Mouse (Mus musculus) R1 (cell line): ENCODE measurements at regions not wholly inside any gene's neighbourhood (a gene's known extent, or its start where the extent isn't known, plus 50 kb on each side); places are given as distances from the start of the nearest gene placed in this dataset.

Experiments
- DNase-seq: peaks from one replicate; pipeline ENCODE4 v3.0.0-alpha.2; 2018; ENCODE audit warnings: low read depth, low spot score

DNA sequence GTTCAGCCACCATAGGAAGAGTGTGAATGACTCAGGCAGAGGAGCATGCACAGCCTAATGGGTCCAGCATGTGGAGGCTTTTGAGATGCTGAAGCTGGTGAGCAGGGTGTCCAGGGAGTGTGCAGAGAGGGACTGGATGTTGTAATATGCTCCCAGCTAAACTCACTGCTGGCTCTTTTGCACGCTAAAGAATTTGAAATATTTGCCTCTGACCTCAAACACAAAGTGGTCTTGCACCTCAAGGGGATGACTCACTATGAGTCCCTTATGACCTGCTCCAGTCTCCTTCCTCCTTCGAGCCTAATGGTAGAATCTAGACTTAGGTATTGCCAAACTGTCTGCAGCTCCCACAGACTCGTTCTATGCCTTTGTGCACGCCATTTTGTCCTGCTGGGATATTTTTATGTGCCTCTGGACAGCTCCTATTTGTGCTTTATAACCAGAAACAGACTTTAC is 55.0 kb upstream of the Slit3 start:
- DNase-seq = no peak

GRCm38 (mm10) chr11:35057791-35058190 is 63.2 kb upstream of the Slit3 start:
- DNase-seq = no peak

DNA sequence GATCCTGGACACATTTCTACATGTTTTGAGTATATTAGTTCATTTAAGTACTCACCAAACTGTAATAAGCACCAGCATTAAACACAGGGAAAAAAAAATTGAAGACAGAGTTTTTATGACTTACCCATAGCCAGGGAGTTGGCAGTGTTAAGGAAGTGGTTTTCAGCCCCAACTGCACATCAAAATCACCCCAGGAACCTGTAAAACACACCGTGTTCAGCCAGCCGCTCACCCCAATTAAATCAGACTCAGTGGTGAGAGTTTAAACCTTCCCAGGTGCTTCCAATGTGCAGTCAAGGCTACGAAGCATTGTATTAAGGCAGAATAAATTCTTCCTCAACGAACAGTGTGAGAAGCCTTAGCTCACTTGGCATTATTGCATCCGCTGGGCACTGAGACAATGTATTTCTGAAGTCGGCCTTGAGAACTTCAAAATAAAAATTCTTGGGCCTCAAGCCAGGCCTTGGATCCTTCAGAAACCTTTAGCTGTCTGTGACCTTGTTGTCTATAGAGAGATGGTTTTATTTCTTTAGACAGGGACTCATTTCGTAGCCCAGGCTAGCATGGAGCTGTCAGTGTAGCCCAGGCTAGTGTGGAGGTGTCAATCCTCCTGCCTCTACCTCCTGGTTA is 65.4 kb upstream of the Slit3 start:
- DNase-seq = no peak

DNA sequence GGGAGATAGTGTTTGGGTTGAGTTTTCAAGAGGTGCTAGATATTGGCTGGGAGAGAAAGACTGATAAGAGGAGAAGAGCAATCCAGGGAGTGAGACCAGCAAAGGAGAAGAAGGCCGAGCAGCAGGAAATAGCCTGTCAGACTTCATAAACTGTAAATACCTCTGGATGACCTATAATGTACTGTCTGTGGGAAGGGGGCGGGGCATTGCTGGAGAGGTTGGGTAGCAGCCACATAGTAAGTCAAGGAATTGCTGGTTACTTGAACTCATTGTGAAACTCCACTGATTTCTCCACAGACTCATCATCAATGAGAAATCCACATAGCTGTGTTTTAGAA is 67.4 kb upstream of the Slit3 start:
- no peak for DNase-seq

GRCm38 (mm10) chr11:35052856-35053612 is 68.0 kb upstream of the Slit3 start:
- no peak for DNase-seq

- no peak for DNase-seq
These were observed 71.3 kb upstream of the Slit3 start for GRCm38 (mm10) chr11:35049663-35050215.

DNA sequence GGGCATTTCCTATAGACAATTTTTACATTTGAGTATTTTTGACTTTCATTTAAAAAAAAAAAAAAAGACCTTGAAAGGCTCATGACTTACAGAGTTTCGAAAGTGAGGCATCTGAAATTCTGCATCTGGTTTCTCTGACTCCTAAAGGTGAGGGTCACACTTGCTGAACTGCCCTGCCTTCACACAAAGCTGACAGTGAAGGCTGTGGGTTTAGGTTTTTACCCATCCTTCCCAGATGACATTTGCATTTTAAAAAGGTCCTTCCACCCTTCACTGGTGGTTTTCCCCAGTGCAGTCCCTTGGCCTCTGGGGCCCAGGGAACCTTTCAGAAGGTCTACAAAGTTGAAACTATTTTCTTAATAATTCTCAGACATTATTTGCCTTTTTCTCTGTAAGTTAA is 76.4 kb upstream of the Slit3 start:
- DNase-seq = no peak

GRCm38 (mm10) chr11:35024448-35024847 is 96.6 kb upstream of the Slit3 start:
- no peak for DNase-seq

DNA sequence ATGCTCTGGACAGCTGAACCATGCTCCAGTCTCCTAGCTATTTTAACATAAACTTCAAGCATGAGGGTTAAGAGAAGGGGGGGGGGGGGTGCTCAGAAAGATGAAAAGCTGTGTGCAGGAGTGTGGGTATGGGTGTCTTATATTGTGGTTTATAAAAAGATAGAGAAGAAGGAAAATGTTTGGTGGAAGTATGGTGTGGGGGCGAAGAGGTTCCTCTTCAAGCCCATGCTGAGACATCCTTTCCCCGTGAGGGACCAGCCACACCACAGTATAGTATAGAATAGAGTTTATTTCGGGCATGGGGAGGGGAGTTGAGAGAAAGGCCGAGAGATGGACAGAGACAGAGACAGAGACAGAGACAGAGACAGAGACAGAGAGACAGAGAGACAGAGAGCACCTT is 97.2 kb upstream of the Slit3 start:
- no peak for DNase-seq

DNA sequence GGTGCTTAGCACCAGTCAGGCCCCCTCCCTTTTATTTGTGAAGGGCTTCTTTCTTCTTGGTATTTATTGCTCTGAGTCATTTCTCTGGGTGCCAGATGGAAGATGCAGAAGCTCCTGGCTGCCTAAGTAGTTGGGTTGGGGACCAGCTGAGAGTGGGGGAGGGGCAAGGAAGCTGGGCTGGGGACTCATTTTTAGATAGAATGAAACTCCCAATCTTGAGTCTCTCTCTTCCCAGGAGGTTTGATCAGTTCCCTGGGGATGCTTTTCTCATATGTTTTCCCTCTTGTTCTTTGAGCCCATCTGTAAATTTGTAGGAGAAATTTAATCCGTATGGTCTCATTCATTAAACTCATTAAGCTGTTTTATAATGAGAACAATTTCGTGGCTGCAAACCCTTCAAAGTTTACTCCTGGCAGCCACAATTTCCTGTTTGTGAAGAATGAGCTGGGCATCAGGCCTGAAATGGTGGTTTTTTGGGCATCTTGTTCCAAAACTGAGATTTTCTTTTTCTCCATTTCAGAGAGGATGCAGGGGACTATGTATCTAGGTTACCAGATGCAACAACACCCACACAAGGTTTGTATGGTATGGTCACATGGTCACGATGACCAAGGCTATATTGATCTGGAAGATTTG is 98.9 kb upstream of the Slit3 start:
- DNase-seq = no peak

- DNase-seq = no peak
These were observed 104.0 kb upstream of the Slit3 start for GRCm38 (mm10) chr11:35016998-35017397.

DNA sequence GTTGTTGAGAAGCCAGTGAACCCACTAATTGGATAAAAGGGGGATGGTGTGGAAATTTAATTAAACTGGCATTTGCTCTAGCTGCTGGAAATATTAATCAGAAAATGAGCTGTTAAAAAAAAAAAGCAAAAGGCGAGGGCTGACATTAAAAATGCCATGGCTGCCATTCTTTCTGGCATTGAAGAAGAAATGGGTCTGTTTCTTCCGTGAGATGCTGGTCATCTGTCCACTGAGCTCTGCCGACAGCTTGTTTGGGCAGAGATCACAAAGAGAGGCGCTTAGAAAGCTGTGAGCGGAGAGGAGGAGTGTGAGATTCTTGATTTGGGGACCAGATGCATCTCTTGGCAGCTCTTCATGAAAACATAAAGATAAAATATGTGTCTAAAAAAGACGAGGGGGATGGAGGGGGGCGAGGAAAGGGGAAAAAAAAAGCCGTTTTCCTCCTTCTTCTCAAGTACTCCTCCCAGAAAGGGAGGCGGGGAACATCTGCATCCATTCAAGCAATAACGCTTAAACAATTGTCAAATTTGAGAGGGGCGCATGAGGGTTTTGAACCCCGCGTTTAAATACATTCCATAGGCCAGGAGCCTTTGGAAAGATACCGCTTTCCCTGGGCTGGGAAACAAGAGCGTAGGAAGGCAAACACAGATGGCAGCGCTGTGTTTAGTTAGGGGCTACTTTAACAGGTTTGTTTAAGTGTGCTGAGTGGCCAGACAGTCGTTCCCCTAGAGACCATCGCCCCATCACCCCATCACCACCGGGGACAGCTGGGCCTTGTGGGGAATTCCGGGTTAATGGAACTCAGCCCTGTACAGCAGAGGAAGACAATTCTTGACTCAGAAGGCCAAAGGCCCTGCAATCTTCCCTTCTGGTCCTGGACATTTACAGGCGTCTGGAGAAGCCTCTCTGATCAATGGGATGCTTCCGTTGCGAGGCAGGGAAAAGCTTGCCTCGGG is 109.2 kb upstream of the Slit3 start:
- no peak for DNase-seq

- DNase-seq = peak; percentile 36
These were observed 114.1 kb upstream of the Slit3 start for GRCm38 (mm10) chr11:35006773-35007567.

GRCm38 (mm10) chr11:35005143-35005542 is 115.9 kb upstream of the Slit3 start:
- no peak for DNase-seq

GRCm38 (mm10) chr11:35004431-35004830 is 116.6 kb upstream of the Slit3 start:
- peak; percentile 38 for DNase-seq

DNA sequence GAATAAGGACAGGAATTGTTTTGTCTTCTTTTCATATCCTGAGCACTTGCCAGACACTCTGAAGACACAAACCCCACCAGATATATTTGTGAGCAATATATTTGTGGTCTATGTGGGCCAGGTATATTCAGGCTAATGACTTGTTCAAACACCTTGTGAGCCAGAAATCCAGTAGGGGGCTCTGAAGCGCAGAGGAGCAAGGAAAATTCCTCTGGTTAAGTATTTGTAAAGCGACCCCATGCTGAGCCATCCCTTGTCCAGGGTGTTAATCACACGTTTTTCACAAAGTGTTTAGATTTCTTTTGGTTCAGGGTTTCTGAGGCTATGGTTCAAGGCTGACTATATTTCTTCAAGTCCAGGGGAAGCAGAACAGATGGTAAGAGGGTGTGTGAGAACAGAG is 117.1 kb upstream of the Slit3 start:
- DNase-seq = peak; percentile 57

DNA sequence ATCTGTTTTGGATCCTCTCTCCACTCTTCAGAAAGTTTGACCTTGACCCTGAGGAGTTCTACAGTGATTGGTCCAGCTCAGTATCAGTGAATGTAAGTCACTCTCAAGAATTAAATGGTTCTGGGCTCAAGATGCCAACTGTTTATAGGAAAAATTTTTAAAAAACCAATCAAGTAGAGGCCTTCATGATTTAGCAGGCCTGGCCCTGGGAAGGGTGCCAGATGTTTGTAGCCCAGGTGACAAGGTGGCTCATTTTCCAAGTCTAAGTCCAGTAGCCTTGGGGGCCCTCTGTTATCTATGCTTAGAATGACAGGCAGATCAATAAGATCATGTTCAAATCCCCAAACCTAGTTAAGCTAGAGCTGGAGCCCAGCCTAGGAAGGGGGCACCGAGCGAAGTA is 123.1 kb upstream of the Slit3 start:
- no peak for DNase-seq

DNA sequence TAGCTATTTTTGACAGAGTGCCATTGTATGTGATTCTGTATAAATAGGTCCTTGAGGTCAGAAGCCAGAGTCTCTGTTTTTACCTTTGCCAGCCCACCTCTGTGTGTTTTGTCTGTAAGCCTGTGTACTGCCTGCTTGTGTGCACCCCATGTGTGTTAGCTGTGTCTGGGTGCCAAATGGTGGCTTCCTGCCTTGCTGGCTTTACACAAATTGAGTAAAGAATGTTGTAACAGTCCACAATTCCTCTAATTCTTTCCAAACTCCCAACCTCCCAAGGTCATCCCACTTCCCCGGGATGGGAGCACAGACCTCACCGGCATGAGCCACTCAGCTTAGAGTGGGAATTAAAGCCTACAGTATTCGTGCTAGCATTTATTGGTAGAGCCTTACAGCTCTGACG is 125.5 kb upstream of the Slit3 start:
- DNase-seq = no peak

GRCm38 (mm10) chr11:34982775-34983457 is 138.1 kb upstream of the Slit3 start:
- no peak for DNase-seq

- no peak for DNase-seq
These were observed 140.8 kb upstream of the Slit3 start for GRCm38 (mm10) chr11:34980210-34980609.
